In the genomic region with DNA sequence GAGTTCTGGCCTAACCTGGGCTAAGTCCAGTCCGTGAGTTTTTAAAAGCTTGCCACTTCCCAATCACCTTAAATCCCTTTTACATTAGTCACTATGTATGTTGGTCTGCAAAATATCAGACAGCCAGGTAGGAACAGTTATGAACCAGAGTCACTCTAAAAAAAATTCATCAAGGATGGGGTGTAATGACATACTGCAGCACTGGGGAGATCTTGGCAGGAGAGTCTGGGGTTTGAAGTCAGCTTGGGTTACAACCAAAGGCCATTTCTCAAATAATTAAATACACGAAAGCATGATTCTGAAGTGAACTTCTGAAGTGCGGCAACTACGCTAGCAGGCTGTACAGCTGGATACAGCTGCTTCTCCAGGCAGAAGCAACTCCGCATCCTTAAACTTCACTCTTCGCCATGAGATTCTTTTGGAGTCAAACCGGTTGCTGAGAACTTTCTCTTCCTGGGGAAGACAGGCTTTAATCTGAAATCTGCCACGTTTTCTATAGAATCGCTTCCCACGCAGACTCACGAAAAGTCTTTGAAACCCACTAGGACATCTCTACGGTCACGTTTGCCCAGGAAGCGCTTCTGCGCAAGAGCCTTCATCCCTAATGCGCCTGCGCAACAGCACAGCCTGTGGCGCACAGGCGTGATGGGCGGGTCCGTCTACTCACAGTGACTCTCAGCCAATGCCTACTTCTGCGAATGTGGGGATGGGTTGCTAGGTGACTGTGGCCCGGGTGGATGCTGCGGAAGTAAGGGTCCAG, we compare ENCODE assay signal across 8 mouse cellular contexts. TPM values are rescaled to one million over a fixed set of nuclear protein-coding genes. Genes with fewer than 3 reads are reported as not detected.
DNase-seq lines count a peak whose midpoint lies in the region; ATAC-seq and TF ChIP-seq lines count a peak whose summit lies in the region.

No protein-coding gene starts in this region.

- ATAC-seq in hematopoietic stem cell, adult 5-6 weeks (replicated peaks in 1 of 2; ENCODE audit: insufficient read depth in 1 of 2, low FRiP score in 2 of 2, low TSS enrichment in 1 of 2, low read depth in 1 of 2, poor library complexity in 2 of 2, severe bottlenecking in 2 of 2), result peak; percentile 99
- ATAC-seq in lung, embryonic 15.5 days (ENCODE audit: borderline replicate concordance, extremely low read depth, low FRiP score, low TSS enrichment), result peak; percentile 96

- 6% methylated on average over 24 of the region's 24 CpGs for WGBS in lung, embryonic 15.5 days
- 5% methylated on average over 24 of the region's 24 CpGs for WGBS in olfactory bulb, adult 2 months

- H3K27ac ChIP-seq in lung, embryonic 15.5 days, result peak overlapping the region; percentile 85
- peak overlapping the region; percentile 61 for H3K27ac ChIP-seq in olfactory bulb, adult 2 months (ENCODE audit: insufficient read depth, low read depth, low read length)

- peak overlapping the region; percentile 38 for H3K4me3 ChIP-seq in lung, embryonic 15.5 days
- peak overlapping the region; percentile 50 for H3K4me3 ChIP-seq in olfactory bulb, adult 2 months (ENCODE audit: insufficient read depth, low read depth, low read length)

- no peaks in the 10 kb centered on the region for H3K27me3 ChIP-seq in lung, embryonic 15.5 days

- peaks cover 11% of the 10 kb centered on the region for H3K4me1 ChIP-seq in lung, embryonic 15.5 days
- peaks cover 8% of the 10 kb centered on the region; the same call in 1 of the 2 replicates for H3K4me1 ChIP-seq in olfactory bulb, adult 2 months (ENCODE audit: control insufficient read depth, insufficient read depth, low read length)

- H3K9me3 ChIP-seq in lung, embryonic 15.5 days, result no peaks in the 10 kb centered on the region

- peak; percentile 39; the same call in 1 of the 2 replicates for TF ChIP-seq POLR2A in olfactory bulb, adult 2 months (IDR thresholded peaks at IDR 0.05; ENCODE audit: insufficient read depth, low read depth, low read length)

- peak; percentile 94 for DNase-seq in MN1 (ENCODE audit: low spot score)
- peak; percentile 87 for DNase-seq in cerebellum, adult 8-10 months
- peak; percentile 97 for DNase-seq in forelimb bud, embryonic 11.5 days (ENCODE audit: low read depth, low spot score)
- DNase-seq in layer of hippocampus, adult 9-10 months (ENCODE audit: low spot score), result peak; percentile 88
- peak; percentile 89 to 93 for DNase-seq in thymus, adult 18-20 months

- H3K9ac ChIP-seq in lung, embryonic 15.5 days, result 0 out of 2 replicates have a peak overlapping the region, but pooled peaks have one; percentile 39

- TF ChIP-seq CTCF in olfactory bulb, adult 2 months (IDR thresholded peaks at IDR 0.05; ENCODE audit: insufficient read depth, low read depth, low read length), result no peak

- H3K36me3 ChIP-seq in lung, embryonic 15.5 days, result no peaks in the 10 kb centered on the region

- H3K4me2 ChIP-seq in lung, embryonic 15.5 days, result peak overlapping the region; percentile 68

RNA-seq across cellular contexts. Expression of a gene that starts 11.4 kb away (rescaled TPM):
- total RNA-seq in hematopoietic stem cell, adult 5-6 weeks (2017), result 23.6 and 28.9 TPM in 2 replicates
- polyA plus RNA-seq in lung, embryonic 15.5 days (2015; fragmentation: Nextera tagmentation; extraction: Ambion mirVana), result 22.1 and 22.8 TPM in 2 replicates
- 31.7 TPM in 1 of 2 replicates, not detected in the other for polyA plus RNA-seq in olfactory bulb, adult 2 months (2012; ENCODE audit: insufficient read depth, insufficient read length, low replicate concordance, missing spikeins)

RNA-seq across cellular contexts. Expression of a gene that starts 11.8 kb away (rescaled TPM):
- total RNA-seq in hematopoietic stem cell, adult 5-6 weeks (2017), result not detected in 2 replicates
- 0.20 and 0.26 TPM in 2 replicates for polyA plus RNA-seq in lung, embryonic 15.5 days (2015; fragmentation: Nextera tagmentation; extraction: Ambion mirVana)
- polyA plus RNA-seq in olfactory bulb, adult 2 months (2012; ENCODE audit: insufficient read depth, insufficient read length, low replicate concordance, missing spikeins), result not detected in 2 replicates

RNA-seq across cellular contexts. Expression of a gene that starts 49.2 kb away (rescaled TPM):
- 4.7 and 15.7 TPM in 2 replicates for total RNA-seq in hematopoietic stem cell, adult 5-6 weeks (2017)
- not detected in 2 replicates for polyA plus RNA-seq in lung, embryonic 15.5 days (2015; fragmentation: Nextera tagmentation; extraction: Ambion mirVana)
- polyA plus RNA-seq in olfactory bulb, adult 2 months (2012; ENCODE audit: insufficient read depth, insufficient read length, low replicate concordance, missing spikeins), result not detected in 2 replicates

RNA-seq across cellular contexts. Expression of a gene that starts 56.1 kb away (rescaled TPM):
- 6.3 and 10.3 TPM in 2 replicates for total RNA-seq in hematopoietic stem cell, adult 5-6 weeks (2017)
- polyA plus RNA-seq in lung, embryonic 15.5 days (2015; fragmentation: Nextera tagmentation; extraction: Ambion mirVana), result 4.4 and 4.9 TPM in 2 replicates
- not detected in 2 replicates for polyA plus RNA-seq in olfactory bulb, adult 2 months (2012; ENCODE audit: insufficient read depth, insufficient read length, low replicate concordance, missing spikeins)

RNA-seq across cellular contexts. Expression of a gene that starts 58.8 kb away (rescaled TPM):
- total RNA-seq in hematopoietic stem cell, adult 5-6 weeks (2017), result 10.2 and 13.8 TPM in 2 replicates
- polyA plus RNA-seq in lung, embryonic 15.5 days (2015; fragmentation: Nextera tagmentation; extraction: Ambion mirVana), result 24.0 and 24.1 TPM in 2 replicates
- polyA plus RNA-seq in olfactory bulb, adult 2 months (2012; ENCODE audit: insufficient read depth, insufficient read length, low replicate concordance, missing spikeins), result not detected in 2 replicates

Comparison
In these comparisons a context has a peak if more than half of its experiments do, and no peak if none do; other contexts are left out.
1. Peak in every context shown above with its lines: DNase-seq, ATAC-seq, H3K4me3 ChIP-seq and H3K27ac ChIP-seq.